Mouse (Mus musculus) kidney, adult 2 months (tissue): ENCODE measurements around the gene Cdca3.

ENCODE experiments used
- CTCF ChIP-seq: fragments of 200-500 bp; conservative IDR thresholded peaks from 2 replicates; pipeline ENCODE4 v1.5.1; 2011; ENCODE audit warnings: low read depth, mild to moderate bottlenecking, control low read depth, low read length, moderate library complexity, mixed read lengths; ENCODE audit not compliant: insufficient read depth, insufficient read length
- POLR2A ChIP-seq: fragments of 200-500 bp; IDR thresholded peaks from one replicate; pipeline ENCODE4 v1.6.1; 2011; ENCODE audit warnings: low read depth, low read length, control low read depth

GRCm38 (mm10) chr6:124807986-124808357 lies 21.4 kb upstream of the Cdca3 start:
- TF ChIP-seq CTCF = no peak
- TF ChIP-seq POLR2A = no peak
